Mouse (Mus musculus) intestine, embryonic 15.5 days (tissue): ENCODE data around the gene Gm7137. TPM values are rescaled to one million over a fixed set of nuclear protein-coding genes. Genes with fewer than 3 reads are reported as not detected.
"Not testable (repeated sequence)": the region's sequence is repeated elsewhere in the genome, so short reads cannot be mapped to it uniquely, and the experiment has no call there.

Source experiments
- ATAC-seq: fragments of 200-750 bp; cut with Nextera tagmentation; 2 replicates; pipeline ENCODE4 v1.8.0; 2017; ENCODE audit warnings: moderate TSS enrichment, moderate library complexity
- H3K27ac ChIP-seq: fragments of 300-500 bp; sonication (generic); 2 replicates; pipeline ENCODE4 v1.5.1; 2015; ENCODE audit warnings: mild to moderate bottlenecking, inconsistent platforms
- H3K27me3 ChIP-seq: fragments of 300-500 bp; sonication (generic); replicated peaks from 2 replicates; pipeline ENCODE4 v1.6.1; 2015; ENCODE audit warnings: inconsistent platforms
- H3K36me3 ChIP-seq: fragments of 300-500 bp; sonication (generic); 2 replicates; pipeline ENCODE4 v1.6.1; 2015; ENCODE audit warnings: inconsistent platforms
- H3K4me1 ChIP-seq: fragments of 300-500 bp; sonication (generic); replicated peaks from 2 replicates; pipeline ENCODE4 v1.6.1; 2015; ENCODE audit warnings: inconsistent platforms
- H3K4me2 ChIP-seq: fragments of 300-500 bp; sonication (generic); replicated peaks from 2 replicates; pipeline ENCODE4 v1.6.1; 2015; ENCODE audit warnings: mild to moderate bottlenecking, inconsistent platforms
- H3K4me3 ChIP-seq: fragments of 300-500 bp; sonication (generic); replicated peaks from 2 replicates; pipeline ENCODE4 v1.5.1; 2015; ENCODE audit warnings: inconsistent platforms
- H3K9ac ChIP-seq: fragments of 300-500 bp; sonication (generic); 2 replicates; pipeline ENCODE4 v1.6.1; 2015; ENCODE audit warnings: inconsistent platforms
- H3K9me3 ChIP-seq: fragments of 300-500 bp; sonication (generic); 2 replicates; pipeline ENCODE4 v1.6.1; 2016; ENCODE audit warnings: inconsistent platforms
- WGBS: fragments of 180-500 bp; shearing (Covaris S2); methylation state at CpG from one replicate; pipeline ENCODE4 v1.1.7; 2015; 5-methylcytosine and 5-hydroxymethylcytosine counted together
- polyA plus RNA-seq: library from polyadenylated mRNA; unstranded; fragments of >200 nt; fragmentation: Nextera tagmentation; extraction: Ambion mirVana; gene quantifications from 2 replicates; pipeline ENCODE4 v1.2.1, GENCODE M21; 2015

Gene Gm7137
- polyA plus RNA-seq, result not detected in 2 replicates

DNA sequence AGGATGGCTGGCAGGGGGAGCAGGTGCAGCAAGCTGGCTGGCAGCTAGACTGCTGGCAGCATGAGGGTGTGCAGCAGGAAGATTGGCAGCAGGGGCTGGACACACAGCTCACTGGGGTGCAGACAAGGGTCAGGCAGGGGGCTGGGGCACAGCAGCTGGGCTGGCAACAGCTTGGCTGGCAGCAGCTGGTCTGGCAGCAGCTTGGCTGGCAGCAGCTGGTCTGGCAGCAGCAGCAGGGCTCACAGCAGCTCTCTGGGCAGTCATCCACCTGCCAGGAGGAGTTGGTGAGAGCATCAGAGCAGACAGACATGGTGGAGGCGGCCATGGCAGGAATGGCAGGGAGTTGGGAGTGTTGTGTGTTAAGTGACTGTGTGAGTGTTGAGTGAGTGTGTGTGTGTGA, at the start of gene Gm7137:
TSS of gene Gm7137 (minus strand) at position 325 of the 400 bp plus-strand sequence.
- not testable (repeated sequence) for H3K4me2 ChIP-seq, ATAC-seq, H3K27me3 ChIP-seq, H3K36me3 ChIP-seq, H3K27ac ChIP-seq, H3K4me3 ChIP-seq, H3K4me1 ChIP-seq, H3K9me3 ChIP-seq, H3K9ac ChIP-seq
- 79% methylated on average over 1 of the region's 1 CpGs for WGBS

DNA sequence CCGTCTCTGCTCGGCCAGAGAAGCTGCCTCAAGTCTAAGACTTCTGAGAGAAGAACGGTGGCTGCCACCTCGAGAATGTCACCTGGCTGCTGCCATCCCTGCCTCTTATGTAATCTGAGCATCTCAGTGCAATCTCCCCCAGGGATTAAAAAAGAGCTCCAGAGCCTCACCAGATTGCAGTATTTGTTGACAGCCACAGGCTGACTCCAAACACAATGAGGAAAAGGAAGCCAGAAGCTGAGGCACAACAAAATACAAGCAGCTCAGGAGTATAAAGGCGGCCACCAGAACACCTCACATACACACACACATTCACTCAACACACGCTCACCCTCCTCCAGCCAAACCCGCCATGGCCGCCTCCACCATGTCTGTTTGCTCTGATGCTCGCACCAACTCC, 47.6 kb upstream of the Gm7137 start, which contains the start of gene Krtap10-10:
TSS of gene Krtap10-10 (plus strand) at position 301 of the 400 bp plus-strand sequence.
- 69% methylated on average over 9 of the region's 9 CpGs for WGBS

DNA sequence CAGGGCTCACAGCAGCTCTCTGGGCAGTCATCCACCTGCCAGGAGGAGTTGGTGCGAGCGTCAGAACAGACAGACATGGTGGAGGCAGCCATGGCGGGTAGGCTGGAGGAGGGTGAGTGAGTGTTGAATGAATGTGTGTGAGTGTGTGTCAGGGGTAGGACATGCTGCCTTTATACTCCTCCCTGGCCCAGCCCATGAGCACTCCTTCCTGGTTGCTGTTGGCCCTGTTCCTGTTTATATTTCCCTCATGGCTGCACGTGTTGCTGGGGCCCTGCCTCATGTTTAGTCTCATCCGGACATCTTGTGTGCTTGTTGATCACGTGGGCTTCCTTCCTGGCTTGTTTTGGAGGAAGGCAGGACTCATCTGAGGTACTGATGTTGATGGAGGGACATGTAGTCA, 39.0 kb upstream of the Gm7137 start, which contains the start of gene Krtap10-4:
TSS of gene Krtap10-4 (minus strand) at position 145 of the 400 bp plus-strand sequence.
- no peaks in the 10 kb centered on the region for H3K27me3 ChIP-seq
- H3K36me3 ChIP-seq, result no peaks in the 10 kb centered on the region
- WGBS, result 53% methylated on average over 6 of the region's 6 CpGs
- no peaks in the 10 kb centered on the region for H3K4me1 ChIP-seq
- H3K4me2 ChIP-seq, result no peak within 1 kb of the TSS
- H3K9ac ChIP-seq, result no peak within 1 kb of the TSS
- H3K27ac ChIP-seq, result no peak within 1 kb of the TSS
- no peaks in the 10 kb centered on the region for H3K9me3 ChIP-seq
- no peak for ATAC-seq
- H3K4me3 ChIP-seq, result no peak within 1 kb of the TSS

More for the DNA sequence above, 47.6 kb upstream of the Gm7137 start, which contains the start of gene Krtap10-10:
- no peaks in the 10 kb centered on the region for H3K36me3 ChIP-seq
- H3K27me3 ChIP-seq, result no peaks in the 10 kb centered on the region
- no peak within 1 kb of the TSS for H3K9ac ChIP-seq
- H3K4me2 ChIP-seq, result no peak within 1 kb of the TSS
- no peak within 1 kb of the TSS for H3K4me3 ChIP-seq
- H3K27ac ChIP-seq, result no peak within 1 kb of the TSS
- no peak for ATAC-seq
- H3K4me1 ChIP-seq, result no peaks in the 10 kb centered on the region
- H3K9me3 ChIP-seq, result no peaks in the 10 kb centered on the region

DNA sequence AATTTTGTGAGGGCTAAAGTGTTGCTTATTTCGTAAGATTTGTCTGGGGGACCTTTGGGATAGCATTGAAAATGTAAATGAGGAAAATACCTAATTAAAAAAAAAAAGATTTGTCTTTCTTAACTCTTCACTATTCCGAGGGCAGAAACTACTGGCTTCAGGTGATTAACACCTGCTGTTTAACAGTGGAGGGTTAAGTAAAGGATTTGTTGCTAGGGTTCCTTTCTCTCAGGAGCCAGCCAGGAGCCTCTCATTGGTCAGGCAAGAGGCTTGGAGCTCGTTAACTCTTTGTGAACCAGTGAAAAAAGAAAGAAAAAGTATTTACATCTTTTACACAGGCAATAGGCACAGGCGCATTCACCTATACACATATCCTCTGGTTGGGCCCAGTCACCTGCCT, 31.2 kb upstream of the Gm7137 start:
- no peak overlapping the region for H3K27ac ChIP-seq
- no peak overlapping the region for H3K9ac ChIP-seq
- no peaks in the 10 kb centered on the region for H3K4me1 ChIP-seq
- ATAC-seq, result no peak
- no peak overlapping the region for H3K4me3 ChIP-seq
- 48% methylated on average over 4 of the region's 4 CpGs for WGBS
- no peaks in the 10 kb centered on the region for H3K36me3 ChIP-seq
- H3K9me3 ChIP-seq, result no peaks in the 10 kb centered on the region
- no peak overlapping the region for H3K4me2 ChIP-seq
- no peaks in the 10 kb centered on the region for H3K27me3 ChIP-seq

DNA sequence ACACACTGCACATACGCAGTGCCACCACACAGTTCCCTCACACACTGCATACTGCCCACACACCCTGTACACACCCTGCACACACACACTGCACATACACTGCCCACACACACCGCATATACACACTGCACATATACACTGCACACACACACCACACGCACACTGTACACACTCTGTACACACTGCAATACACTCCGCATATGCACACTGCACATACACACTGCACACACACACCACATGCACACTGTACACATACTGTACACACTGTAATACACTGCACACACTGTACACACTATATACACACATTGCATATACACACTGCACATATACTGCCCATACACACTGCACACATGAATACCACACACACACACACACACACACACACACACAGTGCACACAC, 30.5 kb upstream of the Gm7137 start:
- no peaks in the 10 kb centered on the region for H3K9me3 ChIP-seq
- ATAC-seq, result no peak
- 95% methylated on average over 4 of the region's 4 CpGs for WGBS
- H3K4me2 ChIP-seq, result no peak overlapping the region
- H3K27ac ChIP-seq, result no peak overlapping the region
- H3K36me3 ChIP-seq, result no peaks in the 10 kb centered on the region
- no peak overlapping the region for H3K9ac ChIP-seq
- H3K4me1 ChIP-seq, result no peaks in the 10 kb centered on the region
- no peaks in the 10 kb centered on the region for H3K27me3 ChIP-seq
- H3K4me3 ChIP-seq, result no peak overlapping the region

DNA sequence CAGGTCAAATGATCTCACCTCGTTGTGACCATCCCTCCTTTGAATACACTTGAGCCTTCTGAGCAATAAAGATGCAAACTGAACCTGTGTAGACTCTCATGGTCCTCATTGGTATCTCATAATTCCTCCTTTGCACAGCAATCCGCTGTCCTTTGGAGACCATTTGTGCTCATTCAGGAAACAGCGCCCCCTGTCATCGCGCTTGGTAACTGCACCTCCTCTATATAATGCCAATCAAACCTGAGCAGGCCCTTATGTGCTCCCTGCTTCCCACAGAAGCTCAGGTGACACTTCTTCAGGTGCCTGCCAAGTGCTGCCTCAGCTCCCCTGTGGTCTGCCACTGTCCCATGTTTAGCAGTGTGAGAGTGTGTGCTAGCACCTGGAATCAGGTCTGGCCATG, 27.5 kb upstream of the Gm7137 start:
- Histone ChIP-seq H3K4me3 (no peak overlapping the region), H3K9ac (no peak overlapping the region), H3K27ac (no peak overlapping the region), H3K27me3 (no peaks in the 10 kb centered on the region), H3K9me3 (no peaks in the 10 kb centered on the region), H3K4me2 (no peak overlapping the region), H3K36me3 (no peaks in the 10 kb centered on the region), H3K4me1 (no peaks in the 10 kb centered on the region)
- no peak for ATAC-seq
- 26% methylated on average over 5 of the region's 5 CpGs for WGBS

DNA sequence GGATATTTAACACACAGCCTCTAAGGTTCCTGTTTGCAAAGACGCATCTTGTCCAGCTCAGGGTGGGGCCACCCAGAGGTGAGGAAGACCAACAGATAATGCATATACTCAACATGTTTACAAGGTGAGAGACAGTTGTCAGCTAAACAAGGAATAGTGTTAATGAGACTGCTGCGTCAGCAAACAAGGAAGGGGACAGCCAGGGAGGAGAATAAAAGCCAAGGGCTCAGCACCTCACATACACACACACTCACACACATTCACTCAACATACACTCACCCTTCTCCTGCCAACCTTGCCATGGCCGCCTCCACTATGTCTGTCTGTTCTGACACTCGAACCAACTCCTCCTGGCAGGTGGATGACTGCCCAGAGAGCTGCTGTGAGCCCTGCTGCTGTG, 26.4 kb upstream of the Gm7137 start, which contains the start of gene Gm2696:
TSS of gene Gm2696 (plus strand) at position 301 of the 400 bp plus-strand sequence.
- no peak for ATAC-seq
- H3K4me3 ChIP-seq, result no peak within 1 kb of the TSS

DNA sequence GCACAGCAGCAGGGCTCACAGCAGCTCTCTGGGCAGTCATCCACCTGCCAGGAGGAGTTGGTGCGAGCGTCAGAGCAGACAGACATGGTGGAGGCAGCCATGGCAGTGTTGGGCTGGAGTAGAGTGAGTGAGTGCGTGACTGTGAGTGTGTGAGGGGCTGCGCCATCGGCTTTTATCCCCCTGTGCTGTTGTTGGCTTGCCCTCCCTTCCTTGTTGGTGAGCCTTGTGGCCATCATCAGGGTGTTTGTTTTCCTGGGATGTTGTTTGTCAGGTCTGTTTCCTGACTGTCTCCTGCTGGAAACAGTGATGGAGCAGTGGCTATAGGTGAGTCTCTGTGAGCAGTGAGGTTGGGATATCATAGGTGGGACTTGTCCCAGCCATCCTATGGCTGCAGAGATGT, 23.7 kb upstream of the Gm7137 start, which contains the start of gene Gm9507:
TSS of gene Gm9507 (minus strand) at position 101 of the 400 bp plus-strand sequence.
- Histone ChIP-seq H3K36me3 (no peaks in the 10 kb centered on the region), H3K4me1 (no peaks in the 10 kb centered on the region), H3K9me3 (no peaks in the 10 kb centered on the region), H3K4me2 (no peak within 1 kb of the TSS), H3K27me3 (no peaks in the 10 kb centered on the region), H3K27ac (no peak within 1 kb of the TSS), H3K9ac (no peak within 1 kb of the TSS), H3K4me3 (no peak within 1 kb of the TSS)
- ATAC-seq, result no peak
- 68% methylated on average over 5 of the region's 5 CpGs for WGBS

More for the DNA sequence above, 26.4 kb upstream of the Gm7137 start, which contains the start of gene Gm2696:
- Histone ChIP-seq H3K9ac (no peak within 1 kb of the TSS), H3K4me2 (no peak within 1 kb of the TSS), H3K9me3 (no peaks in the 10 kb centered on the region), H3K27ac (no peak within 1 kb of the TSS), H3K36me3 (no peaks in the 10 kb centered on the region), H3K4me1 (no peaks in the 10 kb centered on the region), H3K27me3 (no peaks in the 10 kb centered on the region)
- 36% methylated on average over 4 of the region's 4 CpGs for WGBS

DNA sequence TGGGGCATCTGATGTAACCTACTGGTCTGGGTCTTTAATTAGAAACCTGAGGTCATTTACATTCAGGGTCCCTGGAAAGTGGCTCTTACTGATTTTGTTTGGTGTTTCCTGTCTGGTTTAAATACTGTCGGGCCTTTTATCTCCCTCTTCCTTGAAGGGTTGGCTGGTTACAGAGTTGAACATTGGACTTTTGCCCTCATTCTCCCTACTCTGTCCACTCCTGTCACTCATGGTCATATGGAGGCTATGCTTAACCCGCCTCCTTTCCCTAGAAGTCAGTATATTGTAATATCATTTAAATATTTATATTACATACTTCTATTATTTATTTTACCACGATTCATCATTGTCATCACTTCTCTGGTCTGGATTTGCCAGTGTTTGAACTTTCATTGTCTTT, 16.1 kb upstream of the Gm7137 start:
- no peak overlapping the region for H3K27ac ChIP-seq
- no peak overlapping the region for H3K4me3 ChIP-seq
- H3K9ac ChIP-seq, result no peak overlapping the region
- H3K9me3 ChIP-seq, result no peaks in the 10 kb centered on the region
- no peaks in the 10 kb centered on the region for H3K4me1 ChIP-seq
- no peak overlapping the region for H3K4me2 ChIP-seq
- ATAC-seq, result no peak
- no peaks in the 10 kb centered on the region for H3K36me3 ChIP-seq
- 48% methylated on average over 3 of the region's 3 CpGs for WGBS
- H3K27me3 ChIP-seq, result no peaks in the 10 kb centered on the region

DNA sequence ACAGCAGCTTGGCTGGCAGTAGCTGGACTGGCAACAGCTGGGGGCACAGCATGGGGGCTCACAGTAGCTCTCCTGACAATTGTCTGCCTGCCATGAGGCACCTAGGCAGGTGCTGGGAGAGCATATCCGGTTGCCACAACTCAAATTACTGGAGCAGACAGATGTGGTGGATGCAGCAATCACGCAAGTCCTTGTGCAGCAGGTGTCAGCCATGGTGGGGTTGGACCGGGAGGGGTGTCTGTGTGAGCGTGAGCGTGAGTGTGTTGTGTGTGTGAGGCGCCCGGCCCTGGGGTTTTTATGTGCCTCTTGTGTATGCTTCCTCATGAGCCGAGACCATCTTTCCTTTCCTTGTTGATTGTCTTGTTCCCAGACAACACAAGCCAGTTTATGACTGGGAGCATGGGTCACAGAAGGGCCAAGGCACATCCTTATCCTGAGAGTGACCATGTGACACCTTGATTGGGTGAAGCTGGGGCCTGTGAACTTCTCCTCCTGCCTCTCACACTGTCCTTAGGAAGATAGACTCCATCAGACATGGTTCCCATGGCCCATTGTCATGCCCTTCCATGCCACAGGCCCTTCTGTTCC, 11.0 kb upstream of the Gm7137 start, which contains the start of gene Gm19668:
TSS of gene Gm19668 (minus strand) at position 213 of the 588 bp plus-strand sequence.
- Histone ChIP-seq H3K4me2 (no peak within 1 kb of the TSS), H3K4me1 (no peaks in the 10 kb centered on the region), H3K27ac (no peak within 1 kb of the TSS), H3K9me3 (no peaks in the 10 kb centered on the region), H3K9ac (no peak within 1 kb of the TSS), H3K4me3 (no peak within 1 kb of the TSS), H3K27me3 (no peaks in the 10 kb centered on the region), H3K36me3 (no peaks in the 10 kb centered on the region)
- no peak for ATAC-seq
- WGBS, result 56% methylated on average over 8 of the region's 8 CpGs

DNA sequence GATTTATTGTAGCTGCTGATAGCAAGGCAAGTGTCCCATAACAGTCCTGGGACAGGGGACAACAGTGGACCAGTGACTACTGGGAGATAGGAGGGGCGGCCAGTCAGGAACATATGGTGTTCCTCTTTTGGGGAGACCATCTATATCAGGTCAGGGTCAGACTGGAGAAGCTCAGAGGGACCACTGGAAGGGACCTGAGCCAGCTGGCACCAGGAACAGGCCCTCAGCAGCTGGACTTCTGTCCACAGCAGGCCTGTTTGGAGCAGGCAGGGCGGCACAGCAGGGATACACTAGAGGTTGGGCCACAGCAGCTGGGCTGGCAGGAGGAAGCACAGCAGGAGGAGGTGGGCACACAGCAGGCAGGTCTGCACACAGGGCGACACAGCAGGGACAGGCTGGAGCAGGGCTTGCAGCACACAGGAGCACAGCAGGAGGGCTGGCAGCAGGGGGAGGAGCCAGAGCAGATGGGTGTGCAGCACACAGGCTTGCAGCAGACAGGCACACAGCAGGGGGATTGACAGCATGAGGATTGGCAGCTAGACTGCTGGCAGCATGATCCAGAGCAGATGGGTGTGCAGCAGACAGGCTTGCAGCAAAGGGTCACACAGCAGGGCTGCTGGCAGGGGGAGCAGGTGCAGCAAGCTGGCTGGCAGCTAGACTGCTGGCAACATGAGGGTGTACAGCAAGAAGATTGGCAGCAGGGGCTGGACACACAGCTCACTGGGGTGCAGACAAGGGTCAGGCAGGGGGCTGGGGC, 10.3 kb upstream of the Gm7137 start:
- H3K9me3 ChIP-seq, H3K27me3 ChIP-seq, H3K27ac ChIP-seq, ATAC-seq, H3K4me3 ChIP-seq, H3K9ac ChIP-seq, H3K4me1 ChIP-seq, H3K4me2 ChIP-seq, H3K36me3 ChIP-seq: not testable (repeated sequence)
- whole genome bisulfite sequencing, result 68% methylated on average over 3 of the region's 3 CpGs

DNA sequence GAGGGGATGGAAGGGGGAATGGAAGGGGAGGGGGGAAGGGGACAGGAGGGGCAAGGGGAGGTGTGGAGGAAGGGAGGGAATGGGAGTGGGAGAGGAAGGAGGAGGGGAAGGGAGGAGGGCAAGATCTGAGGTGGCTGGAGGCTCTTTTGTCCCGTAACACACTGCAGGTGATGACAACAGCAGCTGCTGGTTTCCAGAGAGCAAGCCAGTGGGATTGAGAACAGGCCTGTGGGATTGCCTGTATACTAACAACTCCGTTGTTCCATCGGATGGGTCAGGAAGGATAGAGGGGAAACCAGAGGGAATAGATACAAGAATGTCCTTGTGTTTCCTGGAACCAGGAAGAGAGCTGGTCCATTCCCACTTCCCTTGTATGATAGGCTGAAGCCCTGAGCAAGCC, 9.7 kb upstream of the Gm7137 start:
- H3K27me3 ChIP-seq, result no peaks in the 10 kb centered on the region
- no peak overlapping the region for H3K4me2 ChIP-seq
- no peak overlapping the region for H3K9ac ChIP-seq
- H3K4me1 ChIP-seq, result no peaks in the 10 kb centered on the region
- H3K27ac ChIP-seq, result no peak overlapping the region
- no peak overlapping the region for H3K4me3 ChIP-seq
- H3K9me3 ChIP-seq, result no peaks in the 10 kb centered on the region
- no peak for ATAC-seq
- H3K36me3 ChIP-seq, result no peaks in the 10 kb centered on the region
- 32% methylated on average over 3 of the region's 3 CpGs for WGBS
